Mouse (Mus musculus): ENCODE results near the gene Elfn2. TPM values are rescaled to one million over a fixed set of nuclear protein-coding genes. Genes with fewer than 3 reads are reported as not detected.

The Elfn2 gene
- polyA plus RNA-seq, 1 experiment from 2014 or later = 0.21 TPM

GRCm38 (mm10) chr15:78700420-78700819 is 18.2 kb downstream of the Elfn2 start:
- H3K4me2 ChIP-seq (replicated peaks) = no peak overlapping the region
- no peaks in the 10 kb centered on the region for H3K27me3 ChIP-seq
- no peak overlapping the region for H3K4me3 ChIP-seq (replicated peaks)
- H3K9me3 ChIP-seq (replicated peaks) = no peaks in the 10 kb centered on the region
- no peak overlapping the region for H3K27ac ChIP-seq (replicated peaks)
- ATAC-seq (ENCODE audit: insufficient number of reproducible peaks, low FRiP score, low TSS enrichment, low read depth) = no peak
- 71% methylated on average over 2 of the region's 2 CpGs for WGBS
- H3K36me3 ChIP-seq = no peaks in the 10 kb centered on the region
- H3K9ac ChIP-seq = no peak overlapping the region
- H3K4me1 ChIP-seq = no peaks in the 10 kb centered on the region

GRCm38 (mm10) chr15:78699513-78699912 is 19.1 kb downstream of the Elfn2 start:
- no peaks in the 10 kb centered on the region for H3K9me3 ChIP-seq (replicated peaks)
- H3K27me3 ChIP-seq = no peaks in the 10 kb centered on the region
- H3K9ac ChIP-seq = no peak overlapping the region
- H3K27ac ChIP-seq (replicated peaks) = no peak overlapping the region
- WGBS = 52% methylated on average over 3 of the region's 3 CpGs
- H3K4me1 ChIP-seq = no peaks in the 10 kb centered on the region
- no peaks in the 10 kb centered on the region for H3K36me3 ChIP-seq
- H3K4me3 ChIP-seq (replicated peaks) = no peak overlapping the region
- no peak for ATAC-seq (ENCODE audit: insufficient number of reproducible peaks, low FRiP score, low TSS enrichment, low read depth)
- H3K4me2 ChIP-seq (replicated peaks) = no peak overlapping the region

GRCm38 (mm10) chr15:78698491-78699135 is 20.0 kb downstream of the Elfn2 start:
- Histone ChIP-seq H3K9me3 (replicated peaks) (no peaks in the 10 kb centered on the region), H3K4me3 (replicated peaks) (no peak overlapping the region), H3K27ac (replicated peaks) (no peak overlapping the region), H3K4me2 (replicated peaks) (no peak overlapping the region), H3K9ac (no peak overlapping the region), H3K4me1 (no peaks in the 10 kb centered on the region), H3K36me3 (no peaks in the 10 kb centered on the region), H3K27me3 (peaks cover 3% of the 10 kb centered on the region; the same call in 1 of the 2 replicates)
- WGBS = 64% methylated on average over 13 of the region's 13 CpGs
- no peak for ATAC-seq (ENCODE audit: insufficient number of reproducible peaks, low FRiP score, low TSS enrichment, low read depth)

- 43% methylated on average over 5 of the region's 5 CpGs for WGBS
- ATAC-seq (ENCODE audit: insufficient number of reproducible peaks, low FRiP score, low TSS enrichment, low read depth) = no peak
These were observed 20.5 kb downstream of the Elfn2 start for GRCm38 (mm10) chr15:78698084-78698483.

GRCm38 (mm10) chr15:78695745-78696144 is 22.8 kb downstream of the Elfn2 start:
- no peak overlapping the region for H3K4me3 ChIP-seq (replicated peaks)
- no peak for ATAC-seq (ENCODE audit: insufficient number of reproducible peaks, low FRiP score, low TSS enrichment, low read depth)
- H3K4me1 ChIP-seq = no peaks in the 10 kb centered on the region
- H3K36me3 ChIP-seq = no peaks in the 10 kb centered on the region
- no peak overlapping the region for H3K27ac ChIP-seq (replicated peaks)
- 10% methylated on average over 5 of the region's 5 CpGs for WGBS
- H3K4me2 ChIP-seq (replicated peaks) = no peak overlapping the region
- no peaks in the 10 kb centered on the region for H3K9me3 ChIP-seq (replicated peaks)
- no peak overlapping the region for H3K9ac ChIP-seq
- H3K27me3 ChIP-seq = peaks cover 3% of the 10 kb centered on the region; the same call in 1 of the 2 replicates

More at GRCm38 (mm10) chr15:78698084-78698483, 20.5 kb downstream of the Elfn2 start:
- Histone ChIP-seq H3K9me3 (replicated peaks) (no peaks in the 10 kb centered on the region), H3K4me1 (no peaks in the 10 kb centered on the region), H3K9ac (no peak overlapping the region), H3K27me3 (peaks cover 3% of the 10 kb centered on the region; the same call in 1 of the 2 replicates), H3K36me3 (no peaks in the 10 kb centered on the region), H3K4me3 (replicated peaks) (no peak overlapping the region), H3K4me2 (replicated peaks) (no peak overlapping the region), H3K27ac (replicated peaks) (no peak overlapping the region)

- 46% methylated on average over 8 of the region's 8 CpGs for WGBS
- H3K36me3 ChIP-seq = no peaks in the 10 kb centered on the region
- no peak overlapping the region for H3K4me3 ChIP-seq (replicated peaks)
- no peaks in the 10 kb centered on the region for H3K4me1 ChIP-seq
- H3K27me3 ChIP-seq = peaks cover 3% of the 10 kb centered on the region; the same call in 1 of the 2 replicates
- H3K9ac ChIP-seq = no peak overlapping the region
- no peak overlapping the region for H3K27ac ChIP-seq (replicated peaks)
- H3K4me2 ChIP-seq (replicated peaks) = no peak overlapping the region
- ATAC-seq (ENCODE audit: insufficient number of reproducible peaks, low FRiP score, low TSS enrichment, low read depth) = no peak
- no peaks in the 10 kb centered on the region for H3K9me3 ChIP-seq (replicated peaks)
These were observed 26.1 kb downstream of the Elfn2 start for GRCm38 (mm10) chr15:78692505-78692904.

GRCm38 (mm10) chr15:78690716-78691115 is 27.9 kb downstream of the Elfn2 start:
- Histone ChIP-seq H3K4me2 (replicated peaks) (no peak overlapping the region), H3K36me3 (no peaks in the 10 kb centered on the region), H3K27ac (replicated peaks) (no peak overlapping the region), H3K4me1 (no peaks in the 10 kb centered on the region), H3K27me3 (peaks cover 3% of the 10 kb centered on the region; the same call in 1 of the 2 replicates), H3K4me3 (replicated peaks) (no peak overlapping the region), H3K9me3 (replicated peaks) (no peaks in the 10 kb centered on the region), H3K9ac (no peak overlapping the region)
- no peak; the same call in 1 of the 2 replicates for ATAC-seq (ENCODE audit: insufficient number of reproducible peaks, low FRiP score, low TSS enrichment, low read depth)
- WGBS = 74% methylated on average over 2 of the region's 2 CpGs

- Histone ChIP-seq H3K4me2 (replicated peaks) (no peak overlapping the region), H3K9me3 (replicated peaks) (no peaks in the 10 kb centered on the region), H3K4me3 (replicated peaks) (no peak overlapping the region), H3K27me3 (no peaks in the 10 kb centered on the region), H3K27ac (replicated peaks) (no peak overlapping the region), H3K9ac (no peak overlapping the region), H3K4me1 (peaks cover 13% of the 10 kb centered on the region), H3K36me3 (no peaks in the 10 kb centered on the region)
- ATAC-seq (ENCODE audit: insufficient number of reproducible peaks, low FRiP score, low TSS enrichment, low read depth) = no peak
- WGBS = 74% methylated on average over 7 of the region's 7 CpGs
These were observed 31.7 kb downstream of the Elfn2 start for GRCm38 (mm10) chr15:78686910-78687309.

- WGBS = 12% methylated on average over 9 of the region's 9 CpGs
- H3K4me2 ChIP-seq (replicated peaks) = no peak overlapping the region
These were observed 34.5 kb downstream of the Elfn2 start for GRCm38 (mm10) chr15:78684111-78684510.

GRCm38 (mm10) chr15:78683474-78683873 is 35.1 kb downstream of the Elfn2 start:
- no peak overlapping the region for H3K4me2 ChIP-seq (replicated peaks)
- no peaks in the 10 kb centered on the region for H3K36me3 ChIP-seq
- H3K9me3 ChIP-seq (replicated peaks) = no peaks in the 10 kb centered on the region
- no peak overlapping the region for H3K9ac ChIP-seq
- H3K4me1 ChIP-seq = peaks cover 20% of the 10 kb centered on the region
- H3K27ac ChIP-seq (replicated peaks) = no peak overlapping the region
- ATAC-seq (ENCODE audit: insufficient number of reproducible peaks, low FRiP score, low TSS enrichment, low read depth) = no peak
- WGBS = 26% methylated on average over 8 of the region's 8 CpGs
- H3K4me3 ChIP-seq (replicated peaks) = no peak overlapping the region
- 0 out of 2 replicates have a peak, but pooled peaks cover 4% of the 10 kb centered on the region for H3K27me3 ChIP-seq

More at GRCm38 (mm10) chr15:78684111-78684510, 34.5 kb downstream of the Elfn2 start:
- H3K9me3 ChIP-seq (replicated peaks) = no peaks in the 10 kb centered on the region
- H3K4me3 ChIP-seq (replicated peaks) = no peak overlapping the region
- H3K36me3 ChIP-seq = no peaks in the 10 kb centered on the region
- ATAC-seq (ENCODE audit: insufficient number of reproducible peaks, low FRiP score, low TSS enrichment, low read depth) = no peak
- no peak overlapping the region for H3K27ac ChIP-seq (replicated peaks)
- 0 out of 2 replicates have a peak, but pooled peaks cover 4% of the 10 kb centered on the region for H3K27me3 ChIP-seq
- H3K4me1 ChIP-seq = peaks cover 20% of the 10 kb centered on the region
- H3K9ac ChIP-seq = no peak overlapping the region

GRCm38 (mm10) chr15:78681781-78682180 is 36.8 kb downstream of the Elfn2 start:
- no peak for ATAC-seq (ENCODE audit: insufficient number of reproducible peaks, low FRiP score, low TSS enrichment, low read depth)
- Histone ChIP-seq H3K4me3 (replicated peaks) (no peak overlapping the region), H3K4me1 (peaks cover 20% of the 10 kb centered on the region), H3K27ac (replicated peaks) (no peak overlapping the region), H3K9me3 (replicated peaks) (no peaks in the 10 kb centered on the region), H3K4me2 (replicated peaks) (no peak overlapping the region), H3K27me3 (0 out of 2 replicates have a peak, but pooled peaks cover 4% of the 10 kb centered on the region), H3K9ac (no peak overlapping the region), H3K36me3 (no peaks in the 10 kb centered on the region)
- WGBS = 54% methylated on average over 8 of the region's 8 CpGs

- Histone ChIP-seq H3K27me3 (0 out of 2 replicates have a peak, but pooled peaks cover 4% of the 10 kb centered on the region), H3K4me3 (replicated peaks) (no peak overlapping the region), H3K4me2 (replicated peaks) (no peak overlapping the region), H3K9ac (no peak overlapping the region), H3K9me3 (replicated peaks) (no peaks in the 10 kb centered on the region), H3K36me3 (no peaks in the 10 kb centered on the region), H3K4me1 (peaks cover 20% of the 10 kb centered on the region), H3K27ac (replicated peaks) (no peak overlapping the region)
- ATAC-seq (ENCODE audit: insufficient number of reproducible peaks, low FRiP score, low TSS enrichment, low read depth) = no peak
- 89% methylated on average over 8 of the region's 8 CpGs for WGBS
These were observed 37.3 kb downstream of the Elfn2 start for GRCm38 (mm10) chr15:78681301-78681700.
